Mouse (Mus musculus) lung, embryonic 15.5 days (tissue): ENCODE measurements around the gene Slc3a2. TPM values are rescaled to one million over a fixed set of nuclear protein-coding genes. Genes with fewer than 3 reads are reported as not detected.
A peak's percentile ranks its signal among the peaks of the same experiment; 100 is the strongest.

Experiments used
- ATAC-seq: fragments of 200-750 bp; cut with Nextera tagmentation; 2 replicates; pipeline ENCODE4 v1.8.0; 2017; ENCODE audit warnings: moderate number of reproducible peaks, borderline replicate concordance; ENCODE audit not compliant: low FRiP score, low TSS enrichment; ENCODE audit errors: extremely low read depth
- H3K27ac ChIP-seq: fragments of 300-500 bp; sonication (generic); 2 replicates; pipeline ENCODE4 v1.5.1; 2015; ENCODE audit warnings: moderate library complexity, mild to moderate bottlenecking, inconsistent platforms
- H3K27me3 ChIP-seq: fragments of 300-500 bp; sonication (generic); 2 replicates; pipeline ENCODE4 v1.6.1; 2015; ENCODE audit warnings: inconsistent platforms
- H3K36me3 ChIP-seq: fragments of 300-500 bp; sonication (generic); 2 replicates; pipeline ENCODE4 v1.6.1; 2015; ENCODE audit warnings: inconsistent platforms
- H3K4me1 ChIP-seq: fragments of 300-500 bp; sonication (generic); 2 replicates; pipeline ENCODE4 v1.6.1; 2015; ENCODE audit warnings: inconsistent platforms
- H3K4me2 ChIP-seq: fragments of 300-500 bp; sonication (generic); 2 replicates; pipeline ENCODE4 v1.6.1; 2015; ENCODE audit warnings: inconsistent platforms, mild to moderate bottlenecking, moderate library complexity
- H3K4me3 ChIP-seq: fragments of 300-500 bp; sonication (generic); 2 replicates; pipeline ENCODE4 v1.5.1; 2015; ENCODE audit warnings: mild to moderate bottlenecking, inconsistent platforms
- H3K9ac ChIP-seq: fragments of 300-500 bp; sonication (generic); 2 replicates; pipeline ENCODE4 v1.6.1; 2015; ENCODE audit warnings: inconsistent platforms
- H3K9me3 ChIP-seq: fragments of 300-500 bp; sonication (generic); 2 replicates; pipeline ENCODE4 v1.6.1; 2016; ENCODE audit warnings: inconsistent platforms
- WGBS: fragments of 180-500 bp; shearing (Covaris S2); methylation state at CpG from one replicate; pipeline ENCODE4 v1.1.7; 2015; 5-methylcytosine and 5-hydroxymethylcytosine counted together
- polyA plus RNA-seq: library from polyadenylated mRNA; unstranded; fragments of >200 nt; fragmentation: Nextera tagmentation; extraction: Ambion mirVana; gene quantifications from 2 replicates; pipeline ENCODE4 v1.2.1, GENCODE M21; 2015

The Slc3a2 gene
- polyA plus RNA-seq, 1 experiment from 2014 or later = 89.7 TPM

DNA sequence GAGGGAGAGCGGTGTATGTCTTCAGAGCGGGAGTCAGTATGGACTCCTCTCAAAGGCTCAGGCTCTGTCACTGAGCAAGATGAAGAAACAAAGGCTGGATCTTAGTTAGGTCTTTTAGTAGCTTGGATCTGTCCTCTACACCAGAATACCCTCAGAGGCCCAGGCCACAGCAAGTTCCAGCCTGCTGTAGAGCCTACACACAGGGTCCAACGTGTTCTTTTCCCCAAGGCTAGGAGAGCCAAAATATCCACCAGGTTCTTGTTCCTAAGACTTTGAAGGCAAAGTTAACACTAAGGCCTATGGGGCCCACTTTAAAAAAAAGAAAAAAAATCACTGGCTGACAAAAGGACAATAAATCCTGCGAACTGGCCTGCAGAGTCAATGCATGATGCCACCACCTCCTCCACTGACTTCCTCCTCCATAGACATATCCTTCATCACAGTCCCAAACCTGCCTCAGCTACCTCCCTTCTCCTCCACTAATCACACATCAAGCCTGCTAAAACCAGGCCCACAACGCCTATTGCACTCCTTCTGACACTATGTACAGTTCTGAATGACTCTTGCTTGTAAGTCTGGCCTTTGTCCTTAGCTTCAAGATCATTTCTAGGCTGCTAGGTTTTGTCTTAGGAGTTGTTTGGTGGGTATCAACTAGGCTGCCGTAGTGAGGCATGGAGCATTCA lies 18.0 kb downstream of the Slc3a2 start:
- H3K27me3 ChIP-seq = no peaks in the 10 kb centered on the region
- no peak overlapping the region for H3K27ac ChIP-seq
- no peak for ATAC-seq
- peaks cover 39% of the 10 kb centered on the region for H3K36me3 ChIP-seq
- H3K4me2 ChIP-seq = no peak overlapping the region
- no peak overlapping the region for H3K9ac ChIP-seq
- H3K4me3 ChIP-seq = no peak overlapping the region
- 73% methylated on average over 6 of the region's 6 CpGs for WGBS
- H3K4me1 ChIP-seq = peaks cover 4% of the 10 kb centered on the region; the same call in 1 of the 2 replicates
- H3K9me3 ChIP-seq = no peaks in the 10 kb centered on the region

DNA sequence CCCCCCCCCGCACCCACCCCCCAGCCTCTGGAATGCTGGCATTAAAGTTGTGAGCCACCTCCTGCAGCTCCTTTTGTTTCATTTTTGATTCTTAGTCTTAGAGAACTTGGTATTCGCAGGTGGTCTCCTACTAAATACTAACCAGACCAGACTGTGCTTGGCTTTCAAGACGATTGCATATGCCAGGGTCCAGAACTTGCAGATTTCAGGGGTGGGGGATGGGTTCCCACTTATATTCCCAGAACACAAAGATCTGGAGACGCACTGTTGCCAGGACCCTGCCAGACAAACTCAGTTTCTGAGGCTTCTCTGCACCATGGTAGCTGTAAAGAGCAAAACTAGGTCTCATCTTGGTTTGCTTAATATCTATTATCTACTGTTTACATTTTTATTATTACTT lies 19.6 kb downstream of the Slc3a2 start:
- WGBS = 61% methylated on average over 3 of the region's 4 CpGs
- no peak for ATAC-seq
- H3K4me1 ChIP-seq = no peaks in the 10 kb centered on the region
- no peak overlapping the region for H3K9ac ChIP-seq
- no peak overlapping the region for H3K4me3 ChIP-seq
- peaks cover 23% of the 10 kb centered on the region for H3K36me3 ChIP-seq
- no peaks in the 10 kb centered on the region for H3K9me3 ChIP-seq
- H3K4me2 ChIP-seq = no peak overlapping the region
- H3K27me3 ChIP-seq = no peaks in the 10 kb centered on the region
- H3K27ac ChIP-seq = no peak overlapping the region

DNA sequence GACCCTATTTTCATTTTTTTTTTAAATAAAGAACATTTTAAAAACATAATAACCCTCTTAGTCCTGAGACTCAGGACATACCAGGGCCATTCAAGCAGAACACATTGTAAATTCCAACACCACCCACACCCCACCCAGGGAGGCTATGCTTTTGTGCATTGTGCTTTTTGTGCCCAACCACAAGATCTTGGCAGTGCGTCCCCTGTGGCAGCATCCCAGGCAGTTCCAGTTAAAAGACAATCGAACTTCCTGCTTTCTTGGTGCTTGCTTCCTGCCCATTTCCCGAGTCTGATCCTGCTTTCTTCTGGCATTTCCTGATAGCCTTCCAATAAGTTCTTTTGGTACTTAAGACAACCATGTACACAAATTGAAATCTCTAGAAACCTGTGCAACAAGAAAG lies 20.7 kb downstream of the Slc3a2 start:
- H3K27ac ChIP-seq = no peak overlapping the region
- 55% methylated on average over 3 of the region's 3 CpGs for WGBS

DNA sequence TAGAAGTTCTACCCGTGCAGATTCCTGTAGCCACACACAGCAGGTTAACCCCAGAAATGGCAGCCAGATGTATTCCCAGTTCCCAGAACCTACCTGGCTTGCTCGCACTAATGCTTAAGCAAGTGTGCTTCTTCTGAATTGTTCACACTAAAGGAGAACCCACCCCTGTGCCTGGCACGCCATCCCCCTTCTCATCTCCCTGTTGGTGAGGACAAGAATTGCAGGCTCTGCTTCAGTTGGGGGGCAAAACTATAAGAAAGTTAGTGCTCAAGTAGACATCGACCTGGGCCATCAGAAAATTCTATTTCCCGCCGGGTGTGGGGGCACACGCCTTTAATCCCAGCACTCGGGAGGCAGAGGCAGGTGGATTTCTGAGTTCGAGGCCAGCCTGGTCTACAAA lies 23.5 kb downstream of the Slc3a2 start:
- no peaks in the 10 kb centered on the region for H3K27me3 ChIP-seq
- 76% methylated on average over 9 of the region's 9 CpGs for WGBS

More for the DNA sequence above, 20.7 kb downstream of the Slc3a2 start:
- Histone ChIP-seq H3K4me2 (no peak overlapping the region), H3K36me3 (peaks cover 12% of the 10 kb centered on the region), H3K4me3 (no peak overlapping the region), H3K4me1 (no peaks in the 10 kb centered on the region), H3K27me3 (no peaks in the 10 kb centered on the region), H3K9ac (no peak overlapping the region), H3K9me3 (no peaks in the 10 kb centered on the region)
- ATAC-seq = no peak

DNA sequence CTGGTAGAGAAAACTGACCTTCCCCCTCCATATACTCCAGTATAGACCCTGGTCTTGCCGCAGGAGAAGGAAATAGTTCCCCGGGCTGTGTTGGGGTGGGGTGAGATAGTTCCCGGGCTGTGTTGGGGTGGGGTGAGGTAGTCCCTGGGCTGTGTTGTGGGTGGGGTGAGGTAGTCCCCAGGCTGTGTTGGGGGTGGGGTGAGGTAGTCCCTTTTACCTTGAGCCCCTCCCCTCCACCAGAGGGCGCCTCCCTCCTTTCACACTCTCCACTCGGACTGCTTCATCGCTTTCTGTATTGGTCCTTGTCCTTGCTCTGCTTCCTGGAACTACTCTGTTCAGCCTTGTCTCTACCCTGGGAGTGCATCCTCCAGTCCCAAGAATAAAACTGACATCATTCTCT lies 27.8 kb downstream of the Slc3a2 start:
- no peaks in the 10 kb centered on the region for H3K4me1 ChIP-seq
- H3K27ac ChIP-seq = no peak overlapping the region
- H3K9ac ChIP-seq = no peak overlapping the region
- WGBS = 51% methylated on average over 6 of the region's 6 CpGs
- ATAC-seq = peak; percentile 42; the same call in 1 of the 2 replicates
- no peaks in the 10 kb centered on the region for H3K27me3 ChIP-seq
- H3K36me3 ChIP-seq = no peaks in the 10 kb centered on the region
- H3K9me3 ChIP-seq = no peaks in the 10 kb centered on the region
- H3K4me3 ChIP-seq = no peak overlapping the region
- H3K4me2 ChIP-seq = no peak overlapping the region

More for the DNA sequence above, 23.5 kb downstream of the Slc3a2 start:
- H3K4me1 ChIP-seq = no peaks in the 10 kb centered on the region
- no peak overlapping the region for H3K4me3 ChIP-seq
- no peak overlapping the region for H3K27ac ChIP-seq
- H3K4me2 ChIP-seq = no peak overlapping the region
- no peak overlapping the region for H3K9ac ChIP-seq
- H3K36me3 ChIP-seq = no peaks in the 10 kb centered on the region
- ATAC-seq = no peak
- no peaks in the 10 kb centered on the region for H3K9me3 ChIP-seq

DNA sequence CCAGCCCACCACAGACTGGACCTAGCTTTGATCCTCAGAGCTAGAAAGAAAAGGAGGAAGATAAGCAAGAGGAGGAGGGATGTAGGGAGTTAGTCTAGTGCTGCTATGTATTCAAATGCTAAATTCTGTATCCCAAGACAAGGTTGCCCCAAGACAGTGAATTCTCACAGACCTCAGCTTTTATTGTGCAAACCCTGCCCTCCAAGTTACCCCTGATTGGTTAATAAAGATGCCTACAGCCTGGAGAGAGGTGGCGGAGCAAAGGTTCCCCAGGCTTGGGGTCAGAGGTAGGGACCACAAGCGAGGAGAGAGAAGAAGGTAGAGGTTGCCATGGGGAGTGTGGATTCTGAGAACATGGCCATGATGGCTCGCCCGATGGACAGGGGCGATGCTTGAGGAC lies 30.4 kb downstream of the Slc3a2 start:
- Histone ChIP-seq H3K4me1 (no peaks in the 10 kb centered on the region), H3K4me3 (no peak overlapping the region), H3K4me2 (no peak overlapping the region), H3K36me3 (no peaks in the 10 kb centered on the region), H3K9me3 (no peaks in the 10 kb centered on the region), H3K9ac (no peak overlapping the region), H3K27me3 (no peaks in the 10 kb centered on the region), H3K27ac (no peak overlapping the region)
- WGBS = 71% methylated on average over 5 of the region's 5 CpGs
- no peak for ATAC-seq

DNA sequence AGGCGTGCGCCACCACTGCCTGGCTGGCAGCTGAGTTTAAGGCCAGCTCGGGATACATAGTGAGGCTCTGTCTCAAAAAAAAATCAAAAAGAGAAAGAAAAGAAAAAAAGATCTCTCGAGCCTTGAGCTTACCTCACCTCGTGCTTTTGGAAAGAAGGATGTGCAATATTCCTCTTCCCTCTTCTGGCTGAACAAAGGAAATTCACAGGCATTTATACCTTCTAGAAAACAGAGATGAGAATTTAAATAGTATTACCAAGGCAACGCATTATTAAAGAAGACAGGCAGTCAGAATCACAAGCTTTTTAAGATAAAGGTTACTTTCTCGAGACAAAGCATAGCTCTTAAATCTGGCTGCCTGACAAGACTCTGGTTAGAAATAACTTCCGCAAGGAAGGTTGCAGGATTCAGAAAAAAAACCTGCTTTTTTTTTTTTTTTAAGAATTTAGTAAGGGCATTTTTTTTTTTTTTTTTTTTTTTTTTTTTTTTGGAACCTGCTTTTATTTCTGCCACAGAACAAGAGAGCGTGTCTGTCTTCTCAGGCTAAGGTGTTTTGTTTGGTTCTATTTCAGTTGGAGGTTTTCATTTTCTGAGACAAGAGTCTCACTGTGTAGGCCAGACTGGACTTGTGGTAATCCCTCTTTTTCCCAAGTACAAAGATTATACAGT lies 31.2 kb downstream of the Slc3a2 start:
- no peak overlapping the region for H3K27ac ChIP-seq
- no peak overlapping the region for H3K9ac ChIP-seq
- H3K4me3 ChIP-seq = no peak overlapping the region
- H3K27me3 ChIP-seq = no peaks in the 10 kb centered on the region
- 41% methylated on average over 9 of the region's 9 CpGs for WGBS
- no peak for ATAC-seq
- H3K9me3 ChIP-seq = no peaks in the 10 kb centered on the region
- no peaks in the 10 kb centered on the region for H3K36me3 ChIP-seq
- no peak overlapping the region for H3K4me2 ChIP-seq
- no peaks in the 10 kb centered on the region for H3K4me1 ChIP-seq

DNA sequence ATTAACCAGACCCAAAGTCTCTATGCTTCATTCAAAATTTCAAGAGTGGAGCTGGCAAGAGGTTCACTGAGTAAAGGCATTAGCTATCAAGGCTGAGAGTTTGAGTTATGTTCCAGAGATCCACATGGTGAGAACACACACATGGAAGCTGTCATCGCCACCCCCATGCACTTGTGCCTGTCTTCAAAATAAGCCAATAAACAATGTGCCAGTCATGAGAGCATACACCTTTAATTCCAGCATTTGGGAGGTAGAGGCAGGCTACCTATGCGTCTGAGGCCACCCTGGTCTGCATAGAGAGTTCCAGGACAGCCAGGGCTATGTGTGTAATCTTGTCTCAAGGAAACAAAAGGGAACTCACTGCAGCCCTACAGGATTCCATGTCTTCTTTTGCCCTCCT lies 39.5 kb downstream of the Slc3a2 start:
- no peaks in the 10 kb centered on the region for H3K9me3 ChIP-seq
- H3K27me3 ChIP-seq = no peaks in the 10 kb centered on the region
- H3K4me1 ChIP-seq = peaks cover 11% of the 10 kb centered on the region; the same call in 1 of the 2 replicates
- H3K36me3 ChIP-seq = no peaks in the 10 kb centered on the region
- ATAC-seq = no peak
- H3K27ac ChIP-seq = no peak overlapping the region
- no peak overlapping the region for H3K4me2 ChIP-seq
- no peak overlapping the region for H3K4me3 ChIP-seq
- no peak overlapping the region for H3K9ac ChIP-seq
- WGBS = 63% methylated on average over 2 of the region's 2 CpGs

DNA sequence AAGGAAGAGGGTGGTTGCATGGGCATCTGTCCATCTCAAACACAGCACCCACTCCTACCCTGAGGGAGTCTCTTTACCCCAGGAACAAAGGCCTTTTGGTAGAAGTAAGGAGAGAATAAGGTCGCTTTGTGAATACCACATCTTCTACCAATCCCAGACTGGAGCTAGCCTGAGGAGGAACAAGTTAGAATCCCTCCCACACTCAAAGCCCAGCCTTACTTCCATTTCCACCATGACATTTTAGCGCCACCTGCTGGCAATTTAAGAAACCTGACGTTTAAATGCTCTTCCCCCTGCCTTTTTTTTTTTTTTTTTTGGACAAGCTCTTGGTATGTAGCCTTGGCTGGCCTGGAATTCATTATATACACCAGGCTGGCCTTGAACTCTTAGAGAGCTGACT lies 40.2 kb downstream of the Slc3a2 start:
- WGBS = 0% methylated on average over 3 of the region's 3 CpGs
- peak; percentile 36; the same call in 1 of the 2 replicates for ATAC-seq
- Histone ChIP-seq H3K9ac (no peak overlapping the region), H3K36me3 (no peaks in the 10 kb centered on the region), H3K4me1 (peaks cover 12% of the 10 kb centered on the region; the same call in 1 of the 2 replicates), H3K4me2 (no peak overlapping the region), H3K9me3 (no peaks in the 10 kb centered on the region), H3K27ac (no peak overlapping the region), H3K27me3 (no peaks in the 10 kb centered on the region), H3K4me3 (no peak overlapping the region)

DNA sequence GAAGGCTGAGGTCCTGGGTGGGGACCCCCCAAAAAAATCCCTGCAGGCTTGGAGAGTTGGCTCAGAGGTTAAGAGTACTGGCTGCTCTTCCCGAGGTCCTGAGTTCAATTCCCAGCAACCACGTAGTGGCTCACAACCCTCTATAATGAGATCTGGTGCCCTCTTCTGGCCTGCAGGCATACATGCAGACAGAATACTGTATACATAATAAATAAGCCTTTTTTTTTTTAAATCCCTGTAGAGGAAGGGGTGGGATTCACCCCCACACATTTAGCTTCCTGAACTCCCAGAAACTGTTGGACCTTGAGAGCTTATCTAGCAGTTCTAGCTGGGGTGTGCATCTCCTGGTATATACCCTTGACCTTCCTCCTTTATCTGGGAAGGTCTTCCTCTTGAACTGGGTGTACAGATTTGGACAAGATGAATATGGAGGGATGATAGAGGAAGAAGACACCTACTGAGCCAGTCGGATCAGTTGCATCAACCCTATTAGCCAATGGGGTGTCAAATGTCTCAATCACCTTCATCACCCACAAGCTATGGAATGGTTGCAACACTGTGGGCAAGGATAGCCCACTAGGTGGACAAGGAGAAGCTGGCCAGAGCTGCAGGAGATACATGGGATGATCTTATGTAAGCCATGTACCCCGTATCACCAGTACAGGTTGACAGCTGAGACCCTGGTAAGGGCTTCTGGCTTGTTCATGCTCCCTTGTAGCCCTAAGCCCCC lies 41.4 kb downstream of the Slc3a2 start:
- ATAC-seq = no peak
- no peak overlapping the region for H3K4me3 ChIP-seq
- 88% methylated on average over 4 of the region's 4 CpGs for WGBS

DNA sequence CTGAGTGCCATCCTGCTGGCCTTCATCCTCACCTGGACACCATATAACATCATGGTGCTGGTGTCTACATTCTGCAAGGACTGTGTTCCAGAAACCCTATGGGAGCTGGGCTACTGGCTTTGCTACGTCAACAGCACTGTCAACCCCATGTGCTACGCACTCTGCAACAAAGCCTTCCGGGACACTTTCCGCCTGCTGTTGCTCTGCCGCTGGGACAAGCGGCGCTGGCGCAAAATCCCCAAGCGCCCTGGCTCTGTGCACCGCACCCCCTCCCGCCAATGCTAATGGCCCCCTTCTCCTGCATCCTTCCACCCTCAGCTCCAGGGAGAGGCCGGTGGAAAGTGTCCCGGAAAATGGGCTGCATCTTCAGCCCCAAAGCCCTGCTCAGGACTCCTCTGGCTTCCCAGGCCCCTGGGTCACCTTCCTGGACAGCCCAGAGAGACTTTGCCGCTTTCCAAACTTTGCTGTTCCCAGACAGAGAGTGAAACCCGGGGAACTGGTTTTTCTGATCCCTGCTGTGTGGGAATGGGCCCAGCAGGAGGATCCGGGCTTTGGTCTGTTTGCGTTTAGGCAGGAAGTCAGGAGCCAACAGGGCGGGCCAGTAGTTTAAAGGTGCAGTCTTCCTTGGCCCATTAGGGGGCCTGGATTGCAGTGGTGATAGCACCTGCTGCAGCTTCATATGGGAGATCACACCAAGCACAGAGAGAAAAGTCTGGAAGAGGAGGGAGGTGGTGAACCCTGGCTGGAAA lies 44.0 kb downstream of the Slc3a2 start:
- Histone ChIP-seq H3K4me2 (peak overlapping the region; percentile 46), H3K4me1 (peaks cover 12% of the 10 kb centered on the region; the same call in 1 of the 2 replicates), H3K36me3 (no peaks in the 10 kb centered on the region), H3K9ac (0 out of 2 replicates have a peak overlapping the region, but pooled peaks have one; percentile 19), H3K27ac (peak overlapping the region; percentile 87), H3K27me3 (no peaks in the 10 kb centered on the region), H3K4me3 (0 out of 2 replicates have a peak overlapping the region, but pooled peaks have one; percentile 6), H3K9me3 (no peaks in the 10 kb centered on the region)
- peak; percentile 51; the same call in 1 of the 2 replicates for ATAC-seq
- 27% methylated on average over 18 of the region's 18 CpGs for WGBS

More for the DNA sequence above, 41.4 kb downstream of the Slc3a2 start:
- no peaks in the 10 kb centered on the region for H3K9me3 ChIP-seq
- no peaks in the 10 kb centered on the region for H3K27me3 ChIP-seq
- H3K4me2 ChIP-seq = no peak overlapping the region
- no peak overlapping the region for H3K27ac ChIP-seq
- H3K4me1 ChIP-seq = peaks cover 12% of the 10 kb centered on the region; the same call in 1 of the 2 replicates
- no peak overlapping the region for H3K9ac ChIP-seq
- no peaks in the 10 kb centered on the region for H3K36me3 ChIP-seq
